Mouse (Mus musculus) myocyte (in vitro differentiated cells): ENCODE data around the gene Serpinb12.

Experiments
- E2F4 ChIP-seq: IDR thresholded peaks from one replicate; pipeline ENCODE4 v1.6.1; 2011; ENCODE audit warnings: mild to moderate bottlenecking, control low read depth, moderate library complexity; ENCODE audit not compliant: insufficient read depth
- MAX ChIP-seq: IDR thresholded peaks from one replicate; pipeline ENCODE4 v1.6.1; 2011; ENCODE audit warnings: low read depth, mild to moderate bottlenecking, control low read depth
- MYOD1 ChIP-seq, 3 experiments: IDR thresholded peaks; one replicate each; pipeline ENCODE4 v1.6.1; 2011; ENCODE audit warnings: control low read depth in 2 of 3, low read depth in 2 of 3, mild to moderate bottlenecking in 2 of 3, moderate library complexity in 1 of 3; ENCODE audit not compliant: insufficient read length in 2 of 3, control insufficient read depth in 1 of 3
- MYOG ChIP-seq, 3 experiments: IDR thresholded peaks; one replicate each; pipeline ENCODE4 v1.6.1; 2011; ENCODE audit warnings: control low read depth in 2 of 3, low read depth in 2 of 3, mild to moderate bottlenecking in 2 of 3; ENCODE audit not compliant: insufficient read length in 2 of 3, control insufficient read depth in 1 of 3, insufficient read depth in 1 of 3
- POLR2A ChIP-seq: IDR thresholded peaks from one replicate; pipeline ENCODE4 v1.6.1; 2011; ENCODE audit warnings: low read depth, mild to moderate bottlenecking, control low read depth, moderate library complexity; ENCODE audit not compliant: insufficient read length
- POLR2AphosphoS2 ChIP-seq: IDR thresholded peaks from one replicate; pipeline ENCODE4 v1.6.1; 2011; ENCODE audit warnings: low read depth, control low read depth; ENCODE audit not compliant: insufficient read length
- REST ChIP-seq: IDR thresholded peaks from one replicate; pipeline ENCODE4 v1.6.1; 2011; ENCODE audit warnings: mild to moderate bottlenecking, control low read depth, moderate library complexity; ENCODE audit not compliant: insufficient read depth, insufficient read length
- SRF ChIP-seq: IDR thresholded peaks from one replicate; pipeline ENCODE4 v1.6.1; 2011; ENCODE audit warnings: low read depth; ENCODE audit not compliant: control insufficient read depth, insufficient read length
- TCF3 ChIP-seq: IDR thresholded peaks from one replicate; pipeline ENCODE4 v1.6.1; 2011; ENCODE audit warnings: low read depth, control low read depth; ENCODE audit not compliant: insufficient read length
- USF1 ChIP-seq: IDR thresholded peaks from one replicate; pipeline ENCODE4 v1.6.1; 2011; ENCODE audit warnings: low read depth, mild to moderate bottlenecking, control low read depth, moderate library complexity

- TF ChIP-seq POLR2A (no peak), POLR2AphosphoS2 (no peak), REST (no peak), MAX (no peak), MYOD1 (IDR thresholded peaks at IDR 0.05; ENCODE audit: control insufficient read depth in 1 of 3, insufficient read length in 2 of 3, low read depth in 2 of 3) (no peak), SRF (no peak), E2F4 (no peak), TCF3 (no peak), USF1 (no peak), MYOG (IDR thresholded peaks at IDR 0.05; ENCODE audit: control insufficient read depth in 1 of 3, insufficient read depth in 1 of 3, insufficient read length in 2 of 3, low read depth in 2 of 3) (no peak)
Observed at GRCm38 (mm10) chr1:106980684-106981083, 46.4 kb downstream of the Serpinb12 start, which contains the start of gene Serpinb13.
